Mouse (Mus musculus): Measurements from ENCODE around the gene Zfp217.

Gene Zfp217

GRCm38 (mm10) chr2:170133093-170133731 lies 14.7 kb downstream of the Zfp217 start:
- peak; percentile 77 for DNase-seq (ENCODE audit: low spot score)

- DNase-seq (ENCODE audit: low spot score), result no peak
These were observed 15.2 kb downstream of the Zfp217 start for GRCm38 (mm10) chr2:170132716-170133092.

- DNase-seq (ENCODE audit: low spot score), result no peak
These were observed 15.9 kb downstream of the Zfp217 start for GRCm38 (mm10) chr2:170131981-170132460.

- peak; percentile 83 for DNase-seq (ENCODE audit: low spot score)
These were observed 16.9 kb downstream of the Zfp217 start for GRCm38 (mm10) chr2:170130780-170131645.

GRCm38 (mm10) chr2:170129923-170130779 lies 17.8 kb downstream of the Zfp217 start:
- no peak for DNase-seq (ENCODE audit: low spot score)

GRCm38 (mm10) chr2:170129248-170129922 lies 18.5 kb downstream of the Zfp217 start:
- no peak for DNase-seq (ENCODE audit: low spot score)

- DNase-seq (ENCODE audit: low spot score), result no peak
These were observed 19.2 kb downstream of the Zfp217 start for GRCm38 (mm10) chr2:170128461-170129247.

- no peak for DNase-seq (ENCODE audit: low spot score)
These were observed 20.4 kb downstream of the Zfp217 start for GRCm38 (mm10) chr2:170127523-170127922.

- no peak for DNase-seq (ENCODE audit: low spot score)
These were observed 21.6 kb downstream of the Zfp217 start for GRCm38 (mm10) chr2:170126266-170126665.

GRCm38 (mm10) chr2:170122197-170122596 lies 25.7 kb downstream of the Zfp217 start:
- DNase-seq (ENCODE audit: low spot score), result no peak

GRCm38 (mm10) chr2:170120139-170121027 lies 27.5 kb downstream of the Zfp217 start:
- no peak for DNase-seq (ENCODE audit: low spot score)

- peak; percentile 62 for DNase-seq (ENCODE audit: low spot score)
These were observed 31.1 kb downstream of the Zfp217 start for GRCm38 (mm10) chr2:170116704-170117281.

- DNase-seq (ENCODE audit: low spot score), result no peak
These were observed 37.6 kb downstream of the Zfp217 start for GRCm38 (mm10) chr2:170110306-170110705.

GRCm38 (mm10) chr2:170109528-170109927 lies 38.4 kb downstream of the Zfp217 start:
- DNase-seq (ENCODE audit: low spot score), result no peak

- DNase-seq (ENCODE audit: low spot score), result no peak
These were observed 40.1 kb downstream of the Zfp217 start for GRCm38 (mm10) chr2:170107791-170108190.

- no peak for DNase-seq (ENCODE audit: low spot score)
These were observed 41.9 kb downstream of the Zfp217 start for GRCm38 (mm10) chr2:170106000-170106399.

GRCm38 (mm10) chr2:170104396-170104795 lies 43.5 kb downstream of the Zfp217 start:
- DNase-seq (ENCODE audit: low spot score), result no peak

GRCm38 (mm10) chr2:170103852-170104251 lies 44.1 kb downstream of the Zfp217 start:
- peak; percentile 58 for DNase-seq (ENCODE audit: low spot score)

GRCm38 (mm10) chr2:170103341-170103740 lies 44.6 kb downstream of the Zfp217 start:
- DNase-seq (ENCODE audit: low spot score), result no peak

Measured in urinary bladder, postnatal 25 days (tissue).